Mouse (Mus musculus) intestine, embryonic 16.5 days (tissue): ENCODE data around the gene Ucma. TPM values are rescaled to one million over a fixed set of nuclear protein-coding genes. Genes with fewer than 3 reads are reported as not detected.

Experiments
- ATAC-seq: fragments of 200-750 bp; cut with Nextera tagmentation; 2 replicates; pipeline ENCODE4 v1.8.0; 2017; ENCODE audit warnings: moderate TSS enrichment, moderate library complexity
- H3K27ac ChIP-seq: fragments of 300-500 bp; sonication (generic); 2 replicates; pipeline ENCODE4 v1.5.1; 2014; ENCODE audit warnings: mild to moderate bottlenecking, low read length
- H3K27me3 ChIP-seq: fragments of 300-500 bp; sonication (generic); replicated peaks from 2 replicates; pipeline ENCODE4 v1.6.1; 2014; ENCODE audit warnings: low read length, control low read depth, mixed read lengths; ENCODE audit not compliant: control insufficient read depth, insufficient read depth
- H3K36me3 ChIP-seq: fragments of 300-500 bp; sonication (generic); 2 replicates; pipeline ENCODE4 v1.6.1; 2014; ENCODE audit warnings: low read length, control low read depth; ENCODE audit not compliant: control insufficient read depth, insufficient read depth
- H3K4me1 ChIP-seq: fragments of 300-500 bp; sonication (generic); 2 replicates; pipeline ENCODE4 v1.6.1; 2014; ENCODE audit warnings: low read length, control low read depth, mixed read lengths; ENCODE audit not compliant: control insufficient read depth, insufficient read depth
- H3K4me2 ChIP-seq: fragments of 300-500 bp; sonication (generic); 2 replicates; pipeline ENCODE4 v1.6.1; 2014; ENCODE audit warnings: low read depth, low read length, control low read depth
- H3K4me3 ChIP-seq: fragments of 300-500 bp; sonication (generic); 2 replicates; pipeline ENCODE4 v1.5.1; 2014; ENCODE audit warnings: mild to moderate bottlenecking, low read length
- H3K9ac ChIP-seq: fragments of 300-500 bp; sonication (generic); 2 replicates; pipeline ENCODE4 v1.6.1; 2014; ENCODE audit warnings: low read depth, low read length
- H3K9me3 ChIP-seq: fragments of 300-500 bp; sonication (generic); 2 replicates; pipeline ENCODE4 v1.6.1; 2016; ENCODE audit warnings: low read length, control low read depth; ENCODE audit not compliant: control insufficient read depth
- WGBS: fragments of 180-500 bp; shearing (Covaris S2); extraction: QIAGEN DNeasy Blood & Tissue Kit; methylation state at CpG from one replicate; pipeline ENCODE4 v1.1.7; 2014; 5-methylcytosine and 5-hydroxymethylcytosine counted together
- polyA plus RNA-seq: library from polyadenylated mRNA; unstranded; fragments of >200 nt; fragmentation: Nextera tagmentation; extraction: Ambion mirVana; gene quantifications from 2 replicates; pipeline ENCODE4 v1.2.1, GENCODE M21; 2015

The Ucma gene
- polyA plus RNA-seq, 1 experiment from 2014 or later: not detected

DNA sequence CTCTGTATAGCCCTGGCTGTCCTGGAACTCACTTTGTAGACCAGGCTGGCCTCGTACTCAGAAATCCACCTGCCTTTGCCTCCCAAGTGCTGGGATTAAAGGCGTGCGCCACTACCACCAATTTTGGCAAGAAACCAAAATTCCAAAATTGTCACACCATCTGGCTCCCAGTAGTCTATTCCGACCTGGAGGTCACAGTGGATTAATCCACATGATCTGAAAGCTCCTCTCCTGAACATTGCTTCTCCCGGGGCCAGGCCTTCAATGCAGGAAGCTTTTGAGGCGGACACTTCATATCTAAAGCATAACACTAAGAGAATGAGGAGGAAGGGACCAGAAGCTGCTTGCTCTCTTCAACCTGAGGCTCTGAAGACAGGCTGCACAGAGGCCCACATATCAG, 39.6 kb downstream of the Ucma start:
- no peak overlapping the region for H3K4me3 ChIP-seq
- ATAC-seq: no peak

DNA sequence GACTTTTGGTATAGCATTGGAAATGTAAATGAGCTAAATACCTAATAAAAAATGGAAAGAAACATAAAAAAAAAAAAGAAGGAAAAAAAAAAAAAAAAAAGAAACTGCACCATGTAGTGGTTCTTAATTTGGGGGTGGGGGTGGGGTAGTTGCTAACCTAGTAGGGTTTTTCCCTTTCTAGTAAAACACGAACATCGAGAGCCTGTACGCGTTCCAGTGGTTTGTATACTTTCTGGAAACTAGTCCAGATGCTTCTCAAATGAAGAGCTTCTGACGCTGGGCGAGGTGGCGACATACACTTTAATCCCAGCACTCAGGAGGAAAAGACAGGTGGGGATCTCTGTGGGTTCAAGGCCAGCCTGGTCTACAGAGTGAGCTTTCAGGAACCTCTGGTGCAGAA, 41.0 kb downstream of the Ucma start:
- no peak overlapping the region for H3K9ac ChIP-seq
- H3K4me3 ChIP-seq: no peak overlapping the region
- no peaks in the 10 kb centered on the region for H3K9me3 ChIP-seq
- H3K36me3 ChIP-seq: no peaks in the 10 kb centered on the region
- H3K27me3 ChIP-seq: no peaks in the 10 kb centered on the region
- no peak for ATAC-seq
- H3K4me2 ChIP-seq: no peak overlapping the region
- WGBS: 89% methylated on average over 7 of the region's 7 CpGs
- H3K4me1 ChIP-seq: peaks cover 2% of the 10 kb centered on the region; the same call in 1 of the 2 replicates
- no peak overlapping the region for H3K27ac ChIP-seq

More for the DNA sequence above, 39.6 kb downstream of the Ucma start:
- H3K4me2 ChIP-seq: no peak overlapping the region
- 89% methylated on average over 6 of the region's 6 CpGs for WGBS
- peaks cover 7% of the 10 kb centered on the region for H3K4me1 ChIP-seq
- no peak overlapping the region for H3K27ac ChIP-seq
- H3K9me3 ChIP-seq: no peaks in the 10 kb centered on the region
- no peaks in the 10 kb centered on the region for H3K27me3 ChIP-seq
- no peak overlapping the region for H3K9ac ChIP-seq
- H3K36me3 ChIP-seq: no peaks in the 10 kb centered on the region

DNA sequence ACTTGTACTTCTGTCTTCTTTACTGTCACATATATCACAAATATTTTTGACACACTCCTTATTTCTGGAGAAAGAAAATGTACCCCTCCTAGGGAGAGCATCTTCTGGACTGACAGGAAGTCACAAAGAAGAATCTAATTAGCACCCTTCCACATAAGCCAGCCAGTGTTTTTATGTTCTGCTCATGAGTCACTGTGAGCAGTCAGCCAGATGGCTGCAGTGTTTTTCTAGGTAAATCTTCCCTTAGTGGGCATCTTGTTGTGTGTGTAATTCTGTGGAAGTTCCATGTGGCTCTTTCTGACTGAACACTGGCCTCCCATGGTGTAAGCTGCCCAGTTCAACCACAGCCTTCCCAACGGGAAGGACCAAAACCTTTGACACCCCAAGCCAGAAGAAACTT, 43.8 kb downstream of the Ucma start:
- no peak overlapping the region for H3K9ac ChIP-seq
- H3K27me3 ChIP-seq: no peaks in the 10 kb centered on the region
- ATAC-seq: no peak
- no peaks in the 10 kb centered on the region for H3K4me1 ChIP-seq
- no peak overlapping the region for H3K4me2 ChIP-seq
- H3K9me3 ChIP-seq: no peaks in the 10 kb centered on the region
- no peak overlapping the region for H3K4me3 ChIP-seq
- 70% methylated on average over 1 of the region's 1 CpGs for WGBS
- H3K27ac ChIP-seq: no peak overlapping the region
- no peaks in the 10 kb centered on the region for H3K36me3 ChIP-seq

DNA sequence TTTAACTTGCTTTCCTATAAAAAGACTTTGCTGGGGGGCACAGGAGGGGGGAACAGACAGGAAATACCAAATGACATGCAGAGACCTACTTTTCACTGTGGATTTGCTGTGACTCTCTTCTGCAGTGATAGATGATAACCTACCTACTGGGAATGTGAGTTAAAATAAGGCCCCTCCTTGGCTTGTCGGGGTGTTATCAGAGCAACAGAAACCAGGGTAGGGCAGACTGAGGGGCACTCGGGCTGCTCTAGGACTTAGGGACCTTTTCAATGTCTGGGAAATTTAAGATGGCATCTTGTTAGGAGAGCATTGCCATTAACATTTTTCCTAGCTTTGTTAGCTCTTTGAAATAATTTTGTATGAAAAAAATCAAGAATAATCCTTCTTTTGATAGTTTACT, 47.4 kb downstream of the Ucma start:
- no peaks in the 10 kb centered on the region for H3K27me3 ChIP-seq
- no peaks in the 10 kb centered on the region for H3K9me3 ChIP-seq
- H3K4me2 ChIP-seq: no peak overlapping the region
- H3K4me1 ChIP-seq: no peaks in the 10 kb centered on the region
- H3K36me3 ChIP-seq: no peaks in the 10 kb centered on the region
- H3K27ac ChIP-seq: no peak overlapping the region
- no peak for ATAC-seq
- H3K9ac ChIP-seq: no peak overlapping the region
- 57% methylated on average over 2 of the region's 2 CpGs for WGBS
- H3K4me3 ChIP-seq: no peak overlapping the region

DNA sequence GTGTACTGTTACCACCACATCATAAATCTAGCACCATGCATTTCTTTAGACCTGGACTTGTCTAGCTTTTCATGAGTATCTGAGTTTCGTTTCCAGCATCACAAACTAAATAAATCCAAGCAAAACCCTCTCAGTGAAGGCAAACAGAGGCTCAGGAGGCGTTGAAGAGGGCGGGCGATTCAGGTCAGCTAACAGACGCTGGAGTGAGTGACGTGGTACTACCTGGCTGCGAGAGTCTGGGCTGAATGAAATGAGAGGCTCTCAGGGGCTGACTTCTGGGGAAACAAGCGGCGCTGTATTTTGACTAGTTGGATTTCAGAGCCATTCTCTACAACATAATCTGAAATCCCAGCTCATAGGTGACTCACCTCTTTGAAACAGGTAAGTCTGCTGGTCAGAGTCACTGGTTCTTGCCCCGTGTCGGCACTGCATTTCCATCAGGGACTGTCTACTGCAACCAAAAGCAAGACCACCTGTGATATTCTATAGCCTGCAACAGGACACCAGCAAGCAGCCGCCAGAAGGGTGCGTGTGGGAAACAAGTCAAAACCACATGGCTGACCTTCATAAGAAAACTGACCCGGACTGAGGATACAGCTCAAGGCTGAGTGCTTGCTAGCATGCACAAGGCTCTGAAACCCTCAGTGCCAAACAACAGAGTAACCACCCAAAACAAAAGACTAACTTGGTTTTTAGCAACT, 47.9 kb downstream of the Ucma start:
- ATAC-seq: no peak
- no peaks in the 10 kb centered on the region for H3K4me1 ChIP-seq
- no peak overlapping the region for H3K9ac ChIP-seq
- no peak overlapping the region for H3K4me2 ChIP-seq
- H3K9me3 ChIP-seq: no peaks in the 10 kb centered on the region
- 70% methylated on average over 14 of the region's 14 CpGs for WGBS
- H3K36me3 ChIP-seq: no peaks in the 10 kb centered on the region
- H3K27ac ChIP-seq: no peak overlapping the region
- no peak overlapping the region for H3K4me3 ChIP-seq
- no peaks in the 10 kb centered on the region for H3K27me3 ChIP-seq

DNA sequence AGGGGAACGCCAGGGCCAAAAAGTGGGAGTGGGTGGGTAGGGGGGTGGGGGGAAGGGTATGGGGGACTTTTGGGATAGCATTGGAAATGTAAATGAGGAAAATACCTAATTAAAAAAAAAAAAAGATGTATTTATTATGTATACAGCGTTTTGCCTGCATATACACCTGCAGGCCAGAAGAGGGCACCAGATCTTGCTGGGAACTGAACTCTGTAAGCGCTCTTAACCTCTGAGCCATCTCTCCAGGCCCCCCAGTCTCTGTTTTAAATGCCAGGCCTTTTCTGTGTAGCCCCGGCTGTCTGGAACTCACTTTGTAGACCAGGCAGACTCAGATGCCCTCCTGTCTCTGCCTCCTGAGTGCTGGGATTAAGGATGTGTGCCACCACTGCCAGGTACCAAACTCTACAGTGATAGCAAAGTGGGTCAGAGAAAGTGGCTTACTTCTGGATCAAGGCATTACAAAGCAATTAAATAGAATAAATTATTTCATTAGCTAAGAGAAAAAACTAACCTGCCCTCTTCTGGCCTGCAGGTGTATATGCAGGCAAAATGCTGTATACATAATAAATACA, 49.3 kb downstream of the Ucma start:
- Histone ChIP-seq H3K27ac (no peak overlapping the region), H3K27me3 (no peaks in the 10 kb centered on the region), H3K4me1 (no peaks in the 10 kb centered on the region), H3K4me3 (no peak overlapping the region), H3K9me3 (no peaks in the 10 kb centered on the region), H3K36me3 (no peaks in the 10 kb centered on the region), H3K9ac (no peak overlapping the region), H3K4me2 (no peak overlapping the region)
- WGBS: 53% methylated on average over 3 of the region's 4 CpGs
- no peak for ATAC-seq

DNA sequence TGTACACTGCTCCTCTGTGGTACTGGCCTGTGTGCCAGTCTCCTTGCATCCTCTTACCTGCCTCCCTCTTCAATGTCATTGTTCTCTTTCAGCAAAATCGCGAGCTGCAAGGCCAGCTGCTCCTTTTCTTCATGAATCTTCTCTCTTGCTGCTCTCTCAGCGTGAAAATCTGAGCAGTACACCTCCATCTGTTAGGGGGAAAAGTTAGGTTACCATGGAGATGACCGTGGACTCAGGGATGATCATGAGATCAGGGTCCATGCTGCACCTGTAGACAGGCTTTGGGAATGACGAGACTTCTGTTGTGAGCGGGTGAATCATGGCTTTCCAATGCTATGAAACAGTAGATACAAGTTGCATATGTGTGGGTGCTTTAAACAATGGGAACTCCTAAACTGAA, 51.1 kb downstream of the Ucma start:
- Histone ChIP-seq H3K27me3 (no peaks in the 10 kb centered on the region), H3K4me2 (no peak overlapping the region), H3K9me3 (no peaks in the 10 kb centered on the region), H3K4me1 (no peaks in the 10 kb centered on the region), H3K36me3 (no peaks in the 10 kb centered on the region), H3K4me3 (no peak overlapping the region), H3K9ac (no peak overlapping the region), H3K27ac (no peak overlapping the region)
- 70% methylated on average over 6 of the region's 6 CpGs for whole genome bisulfite sequencing
- no peak for ATAC-seq

DNA sequence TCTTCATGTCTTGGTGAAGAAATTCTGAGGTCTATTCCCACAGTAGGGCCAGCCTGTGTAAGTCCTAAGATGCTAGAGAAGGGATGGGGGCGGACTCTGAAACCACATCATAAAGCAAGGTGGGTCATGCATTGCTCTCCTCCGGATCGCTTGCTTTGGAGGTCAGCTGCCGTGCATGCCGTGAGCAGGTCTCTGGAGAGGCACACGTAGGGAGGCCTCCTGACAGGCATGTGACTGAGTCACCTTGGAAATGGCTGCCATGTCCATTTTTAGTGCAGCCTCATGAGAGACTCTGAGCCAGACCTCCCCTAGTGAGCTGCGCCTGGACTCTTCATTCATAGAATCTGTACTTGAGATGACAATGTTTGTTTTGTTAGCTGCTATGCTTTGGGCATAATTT, 52.1 kb downstream of the Ucma start:
- Histone ChIP-seq H3K36me3 (no peaks in the 10 kb centered on the region), H3K4me2 (no peak overlapping the region), H3K4me1 (peaks cover 3% of the 10 kb centered on the region; the same call in 1 of the 2 replicates), H3K4me3 (no peak overlapping the region), H3K9me3 (no peaks in the 10 kb centered on the region), H3K27me3 (no peaks in the 10 kb centered on the region), H3K9ac (no peak overlapping the region), H3K27ac (no peak overlapping the region)
- peak; percentile 64; the same call in 1 of the 2 replicates for ATAC-seq
- 79% methylated on average over 7 of the region's 7 CpGs for WGBS

DNA sequence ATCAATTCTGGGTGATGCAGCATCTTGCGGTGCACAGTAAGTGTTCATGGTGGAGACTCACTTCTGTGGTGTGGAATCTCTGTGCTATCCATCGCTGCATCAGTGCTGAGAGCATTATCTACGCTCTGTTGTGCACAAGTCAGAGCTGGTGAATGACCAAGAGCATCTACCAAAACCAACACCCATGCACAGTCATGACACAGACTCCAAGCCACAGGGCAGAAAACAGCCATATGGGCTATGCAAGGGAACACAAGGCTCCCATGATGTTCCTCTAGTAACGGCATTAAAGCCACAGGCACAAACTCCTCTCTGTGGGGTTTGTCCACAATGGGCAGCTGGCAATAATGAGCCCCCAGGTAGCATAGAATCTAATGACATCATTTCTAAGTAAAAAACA, 53.9 kb downstream of the Ucma start:
- Histone ChIP-seq H3K36me3 (no peaks in the 10 kb centered on the region), H3K9me3 (no peaks in the 10 kb centered on the region), H3K4me1 (peaks cover 3% of the 10 kb centered on the region; the same call in 1 of the 2 replicates), H3K4me3 (no peak overlapping the region), H3K27me3 (no peaks in the 10 kb centered on the region), H3K4me2 (no peak overlapping the region), H3K9ac (no peak overlapping the region), H3K27ac (no peak overlapping the region)
- no peak for ATAC-seq
- WGBS: 96% methylated on average over 4 of the region's 4 CpGs

DNA sequence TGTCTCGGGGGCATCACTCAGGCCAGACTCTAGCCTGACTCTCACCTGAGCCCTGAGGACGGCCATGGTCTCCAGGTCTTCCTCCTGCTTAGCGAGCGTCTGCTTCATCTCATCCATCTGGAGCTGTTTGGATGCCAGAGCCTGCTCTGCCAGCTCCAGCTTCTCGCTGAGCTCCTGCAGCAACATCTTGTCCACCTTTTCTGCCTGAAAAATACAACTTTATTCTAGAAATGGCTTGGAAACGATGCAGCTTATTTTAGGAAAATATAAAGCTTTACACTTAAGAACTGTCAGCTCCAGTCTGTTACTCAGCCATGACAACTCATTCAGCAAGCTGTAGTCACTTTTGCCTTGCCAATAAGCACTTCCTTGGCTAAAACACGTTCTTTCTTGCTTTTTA, 55.3 kb downstream of the Ucma start:
- no peaks in the 10 kb centered on the region for H3K36me3 ChIP-seq
- H3K27ac ChIP-seq: no peak overlapping the region
- ATAC-seq: no peak
- H3K27me3 ChIP-seq: no peaks in the 10 kb centered on the region
- no peak overlapping the region for H3K4me3 ChIP-seq
- H3K4me2 ChIP-seq: no peak overlapping the region
- H3K4me1 ChIP-seq: peaks cover 3% of the 10 kb centered on the region; the same call in 1 of the 2 replicates
- WGBS: 77% methylated on average over 7 of the region's 7 CpGs
- H3K9me3 ChIP-seq: no peaks in the 10 kb centered on the region
- H3K9ac ChIP-seq: no peak overlapping the region
